Mouse (Mus musculus) limb, embryonic 14.5 days (tissue): ENCODE data around the gene Gm12248. TPM values are rescaled to one million over a fixed set of nuclear protein-coding genes. Genes with fewer than 3 reads are reported as not detected.

Source experiments
- ATAC-seq: fragments of 200-750 bp; cut with Nextera tagmentation; 2 replicates; pipeline ENCODE4 v1.8.0; 2017; ENCODE audit warnings: low read depth, moderate number of reproducible peaks, moderate TSS enrichment; ENCODE audit not compliant: low FRiP score
- DNase-seq: peaks from one replicate; pipeline ENCODE4 v3.0.0-alpha.2; 2015; ENCODE audit warnings: low spot score
- H3K27ac ChIP-seq: fragments of 300-500 bp; sonication (generic); replicated peaks from 2 replicates; pipeline ENCODE4 v1.5.1; 2014; ENCODE audit warnings: low read depth, mild to moderate bottlenecking, low read length, moderate library complexity, mixed read lengths
- H3K27me3 ChIP-seq: fragments of 300-500 bp; sonication (generic); 2 replicates; pipeline ENCODE4 v1.6.1; 2014; ENCODE audit warnings: low read length, mixed read lengths; ENCODE audit not compliant: control insufficient read depth, insufficient read depth
- H3K36me3 ChIP-seq: fragments of 300-500 bp; sonication (generic); 2 replicates; pipeline ENCODE4 v1.6.1; 2014; ENCODE audit warnings: mild to moderate bottlenecking, low read length, moderate library complexity, mixed read lengths; ENCODE audit not compliant: control insufficient read depth, insufficient read depth
- H3K4me1 ChIP-seq: fragments of 300-500 bp; sonication (generic); 2 replicates; pipeline ENCODE4 v1.6.1; 2014; ENCODE audit warnings: antibody characterized with exemption, low read length, mixed read lengths; ENCODE audit not compliant: control insufficient read depth, insufficient read depth
- H3K4me2 ChIP-seq: fragments of 300-500 bp; sonication (generic); replicated peaks from 2 replicates; pipeline ENCODE4 v1.6.1; 2014; ENCODE audit warnings: low read depth, mild to moderate bottlenecking, low read length, moderate library complexity; ENCODE audit not compliant: severe bottlenecking
- H3K4me3 ChIP-seq: fragments of 300-500 bp; sonication (generic); replicated peaks from 2 replicates; pipeline ENCODE4 v1.5.1; 2014; ENCODE audit warnings: low read length
- H3K9ac ChIP-seq: fragments of 300-500 bp; sonication (generic); 2 replicates; pipeline ENCODE4 v1.6.1; 2014; ENCODE audit warnings: mild to moderate bottlenecking, low read depth, low read length, moderate library complexity; ENCODE audit not compliant: severe bottlenecking
- H3K9me3 ChIP-seq: fragments of 300-500 bp; sonication (generic); 2 replicates; pipeline ENCODE4 v1.6.1; 2016; ENCODE audit warnings: low read length; ENCODE audit not compliant: control insufficient read depth
- POLR2A ChIP-seq: fragments of 200-500 bp; IDR thresholded peaks from 2 replicates; pipeline ENCODE4 v1.8.0; 2012; ENCODE audit warnings: inconsistent platforms, mild to moderate bottlenecking, moderate library complexity, borderline replicate concordance; ENCODE audit not compliant: insufficient read depth, insufficient read length; ENCODE audit errors: extremely low read depth
- WGBS: fragments of 180-500 bp; shearing (Covaris S2); extraction: QIAGEN DNeasy Blood & Tissue Kit; methylation state at CpG from one replicate; pipeline ENCODE4 v1.1.7; 2014; 5-methylcytosine and 5-hydroxymethylcytosine counted together
- polyA plus RNA-seq, 2 experiments: library from polyadenylated mRNA; depleted of rRNA in 1 of 2; stranded (reverse) in 1 of 2; unstranded in 1 of 2; fragments of >200 nt; fragmentation: Nextera tagmentation in 1 of 2; extraction: Ambion mirVana in 1 of 2; gene quantifications; 2 replicates each; pipeline versions ENCODE4 v1.2.1 to v1.2.3; 2012 to 2014

Gene Gm12248
- polyA plus RNA-seq (2012; rRNA removed) (not detected in 2 replicates), polyA plus RNA-seq (2014; fragmentation: Nextera tagmentation; extraction: Ambion mirVana) (not detected in 2 replicates)

DNA sequence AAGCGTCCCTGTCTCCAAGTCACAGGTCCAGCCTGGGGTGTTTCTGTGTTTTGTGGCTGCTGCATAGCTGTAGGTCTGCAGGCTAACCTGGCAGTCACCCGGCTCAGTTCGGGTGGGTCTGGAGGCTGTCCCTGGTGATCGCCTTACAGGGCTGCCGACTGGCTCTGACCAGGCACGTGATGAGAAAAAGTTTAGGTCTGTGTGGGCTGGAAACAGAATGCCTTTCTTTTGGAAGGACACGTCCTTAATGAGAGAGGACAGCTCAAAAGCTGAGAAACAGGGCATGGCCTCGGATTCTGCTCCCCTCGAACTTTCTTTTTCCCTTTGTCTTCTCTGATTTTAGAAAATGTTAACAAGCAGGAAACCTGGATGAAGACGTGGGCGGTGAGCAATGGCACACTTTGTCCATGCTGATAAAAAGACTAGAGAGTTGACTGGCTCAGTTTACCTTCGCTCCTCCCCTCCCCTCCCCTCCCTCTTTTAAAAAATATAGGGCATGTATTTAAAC is at the start of gene Gm12248:
Gene Gm12248 (minus strand): TSS at position 114 of the 508 bp plus-strand sequence.
- DNase-seq (no peak), ATAC-seq (no peak)
- TF ChIP-seq POLR2A, result no peak
- Histone ChIP-seq H3K27ac (no peak within 1 kb of the TSS), H3K4me3 (no peak within 1 kb of the TSS), H3K4me2 (peak within 1 kb of the TSS; percentile 24), H3K9ac (0 out of 2 replicates have a peak within 1 kb of the TSS, but pooled peaks have one; percentile 18), H3K4me1 (peaks cover 8% of the 10 kb centered on the region), H3K9me3 (no peaks in the 10 kb centered on the region), H3K27me3 (no peaks in the 10 kb centered on the region), H3K36me3 (no peaks in the 10 kb centered on the region)
- WGBS, result 11% methylated on average over 12 of the region's 12 CpGs

DNA sequence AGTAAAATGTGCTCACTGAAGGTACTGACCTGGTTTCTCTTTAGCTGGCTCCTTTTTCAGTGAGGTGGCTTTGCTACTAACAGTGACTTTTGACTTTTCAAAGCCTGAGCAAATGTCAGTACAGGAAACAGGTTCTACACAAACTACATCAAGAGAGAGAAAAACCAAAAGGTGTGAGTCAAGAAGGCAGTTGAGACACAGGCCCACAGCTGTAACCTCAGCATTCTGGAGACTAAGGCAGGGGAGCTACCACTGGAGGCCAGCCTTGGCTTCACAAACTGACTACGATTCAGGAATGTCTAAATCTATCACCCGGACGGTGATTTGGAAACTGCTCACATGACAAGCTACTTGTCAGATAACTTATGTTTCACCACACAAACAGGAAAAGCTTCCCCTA is 46.5 kb upstream of the Gm12248 start:
- WGBS, result 91% methylated on average over 3 of the region's 3 CpGs
- TF ChIP-seq POLR2A, result no peak
- H3K4me1 ChIP-seq, result no peaks in the 10 kb centered on the region
- H3K36me3 ChIP-seq, result peaks cover 87% of the 10 kb centered on the region
- no peak overlapping the region for H3K4me2 ChIP-seq
- DNase-seq, result no peak
- H3K27me3 ChIP-seq, result no peaks in the 10 kb centered on the region
- no peak overlapping the region for H3K9ac ChIP-seq
- no peak overlapping the region for H3K27ac ChIP-seq
- ATAC-seq, result no peak
- no peaks in the 10 kb centered on the region for H3K9me3 ChIP-seq
- H3K4me3 ChIP-seq, result no peak overlapping the region

GRCm38 (mm10) chr11:58138821-58139220 is 45.9 kb upstream of the Gm12248 start:
- no peaks in the 10 kb centered on the region for H3K27me3 ChIP-seq
- H3K27ac ChIP-seq, result no peak overlapping the region
- ATAC-seq (no peak), DNase-seq (no peak)
- no peak for TF ChIP-seq POLR2A
- no peak overlapping the region for H3K9ac ChIP-seq
- H3K4me2 ChIP-seq, result no peak overlapping the region
- no peaks in the 10 kb centered on the region for H3K4me1 ChIP-seq
- WGBS, result 91% methylated on average over 11 of the region's 11 CpGs
- peaks cover 87% of the 10 kb centered on the region for H3K36me3 ChIP-seq
- no peak overlapping the region for H3K4me3 ChIP-seq
- H3K9me3 ChIP-seq, result no peaks in the 10 kb centered on the region

- ATAC-seq (no peak), DNase-seq (no peak)
- H3K4me2 ChIP-seq, result no peak overlapping the region
- TF ChIP-seq POLR2A, result no peak
- H3K4me3 ChIP-seq, result no peak overlapping the region
- peaks cover 92% of the 10 kb centered on the region for H3K36me3 ChIP-seq
- H3K27ac ChIP-seq, result no peak overlapping the region
- no peaks in the 10 kb centered on the region for H3K4me1 ChIP-seq
- H3K9me3 ChIP-seq, result no peaks in the 10 kb centered on the region
- no peaks in the 10 kb centered on the region for H3K27me3 ChIP-seq
- H3K9ac ChIP-seq, result no peak overlapping the region
- WGBS, result 90% methylated on average over 6 of the region's 6 CpGs
Observed at GRCm38 (mm10) chr11:58136677-58137076, 43.7 kb upstream of the Gm12248 start.

DNA sequence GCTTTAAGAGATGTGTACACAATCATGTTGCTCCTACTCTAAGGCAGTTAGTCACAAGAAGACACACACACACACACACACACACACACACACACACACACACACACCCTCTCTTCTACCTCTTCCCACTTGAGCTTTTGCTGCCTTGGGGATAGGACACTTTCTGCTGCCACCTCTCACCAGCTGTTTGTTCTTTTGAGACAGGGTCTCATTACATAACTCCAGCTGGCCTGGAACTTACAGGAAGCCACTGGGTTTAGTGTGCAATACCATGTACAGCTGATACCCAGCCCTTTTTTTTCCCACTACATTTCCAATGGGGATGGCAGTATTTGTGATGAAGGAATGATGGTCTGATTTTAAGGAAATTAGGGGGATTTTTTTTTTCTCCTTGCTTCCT is 42.4 kb upstream of the Gm12248 start:
- no peak for TF ChIP-seq POLR2A
- H3K36me3 ChIP-seq, result peaks cover 91% of the 10 kb centered on the region
- no peak overlapping the region for H3K27ac ChIP-seq
- ATAC-seq (no peak), DNase-seq (no peak)
- H3K9me3 ChIP-seq, result no peaks in the 10 kb centered on the region
- no peaks in the 10 kb centered on the region for H3K4me1 ChIP-seq
- H3K4me3 ChIP-seq, result no peak overlapping the region
- H3K9ac ChIP-seq, result no peak overlapping the region
- H3K27me3 ChIP-seq, result no peaks in the 10 kb centered on the region
- H3K4me2 ChIP-seq, result no peak overlapping the region

- Histone ChIP-seq H3K36me3 (peaks cover 91% of the 10 kb centered on the region), H3K27me3 (no peaks in the 10 kb centered on the region), H3K4me3 (no peak overlapping the region), H3K27ac (no peak overlapping the region), H3K4me1 (no peaks in the 10 kb centered on the region), H3K9ac (no peak overlapping the region), H3K9me3 (no peaks in the 10 kb centered on the region), H3K4me2 (no peak overlapping the region)
- ATAC-seq (no peak), DNase-seq (no peak)
- TF ChIP-seq POLR2A, result no peak
Observed at GRCm38 (mm10) chr11:58134869-58135268, 41.9 kb upstream of the Gm12248 start.
